In the genomic region with DNA sequence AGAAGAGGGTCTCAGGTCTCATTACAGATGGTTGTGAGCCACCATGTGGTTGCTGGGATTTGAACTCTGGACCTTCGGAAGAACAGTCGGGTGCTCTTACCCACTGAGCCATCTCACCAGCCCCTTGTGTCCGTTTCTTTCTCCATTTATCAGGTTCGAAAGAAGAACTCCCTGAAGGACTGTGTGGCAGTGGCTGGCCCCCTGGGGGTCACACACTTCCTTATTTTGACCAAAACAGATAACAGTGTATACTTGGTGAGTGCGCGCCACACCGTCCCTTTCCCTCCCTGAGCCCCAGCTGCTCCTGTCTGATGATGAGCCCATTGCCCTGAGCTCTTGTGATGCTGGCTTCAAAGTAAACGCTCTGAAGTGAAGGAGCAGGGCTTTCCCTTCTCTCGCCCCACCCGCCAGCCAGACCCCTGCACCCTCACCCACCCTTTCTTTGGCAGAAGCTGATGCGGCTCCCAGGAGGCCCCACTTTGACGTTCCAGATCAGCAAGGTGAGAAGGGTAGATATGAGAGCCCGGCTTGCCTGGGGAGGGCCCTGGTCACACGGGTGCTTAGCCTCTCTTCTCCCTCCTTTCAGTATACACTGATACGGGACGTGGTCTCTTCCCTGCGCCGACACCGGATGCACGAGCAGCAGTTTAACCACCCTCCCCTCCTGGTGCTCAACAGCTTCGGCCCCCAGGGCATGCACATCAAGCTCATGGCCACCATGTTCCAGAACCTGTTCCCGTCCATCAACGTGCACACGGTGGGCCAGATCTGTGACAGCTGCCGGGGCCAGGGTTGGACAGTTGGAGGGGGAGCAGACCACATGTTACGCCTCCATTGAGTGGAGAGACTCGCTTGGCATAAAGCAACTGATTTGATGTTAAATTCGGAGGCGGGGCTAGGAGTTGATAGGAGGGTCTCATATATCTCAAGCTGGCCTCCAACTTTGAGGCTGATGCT, we compare ENCODE assay signal across 9 mouse cellular contexts. TPM values are rescaled to one million over a fixed set of nuclear protein-coding genes. Genes with fewer than 3 reads are reported as not detected.
A peak's percentile ranks its signal among the peaks of the same experiment; 100 is the strongest.
DNase-seq lines count a peak whose midpoint lies in the region; ATAC-seq lines count a peak whose summit lies in the region.
"Had no signal": no experiment of that assay in that cellular context is flagged by ENCODE, and none has a peak within 500 bp of the region (broad histone marks: within the 10 kb centered on the region; RNA-seq: fewer than 3 reads in every experiment).

No protein-coding gene starts in this region.

- H3K4me3 ChIP-seq in neural tube, embryonic 11.5 days (ENCODE audit: low read depth, low read length): peak overlapping the region; percentile 80
- peak overlapping the region; percentile 84 for H3K4me3 ChIP-seq in forebrain, embryonic 12.5 days (replicated peaks)
- H3K4me3 ChIP-seq in liver, embryonic 11.5 days (ENCODE audit: low read depth, low read length): peak overlapping the region; percentile 67
- peak overlapping the region; percentile 87 for H3K4me3 ChIP-seq in stomach, embryonic 16.5 days (replicated peaks; ENCODE audit: low read length)

- 85% methylated on average over 29 of the region's 29 CpGs for WGBS in neural tube, embryonic 11.5 days
- WGBS in forebrain, embryonic 12.5 days: 85% methylated on average over 29 of the region's 29 CpGs
- WGBS in liver, embryonic 11.5 days: 53% methylated on average over 29 of the region's 29 CpGs
- 75% methylated on average over 29 of the region's 29 CpGs for WGBS in stomach, embryonic 16.5 days

- peaks cover 4% of the 10 kb centered on the region; the same call in 1 of the 2 replicates for H3K4me1 ChIP-seq in neural tube, embryonic 11.5 days (ENCODE audit: control insufficient read depth, insufficient read depth, low read length)
- H3K4me1 ChIP-seq in forebrain, embryonic 12.5 days: peaks cover 10% of the 10 kb centered on the region
- peaks cover 16% of the 10 kb centered on the region for H3K4me1 ChIP-seq in liver, embryonic 11.5 days (replicated peaks; ENCODE audit: control insufficient read depth, insufficient read depth, low read length)
- H3K4me1 ChIP-seq in stomach, embryonic 16.5 days (ENCODE audit: control insufficient read depth, insufficient read depth, low read length): peaks cover 6% of the 10 kb centered on the region; the same call in 1 of the 2 replicates

- no peak for DNase-seq in neural tube, embryonic 11.5 days (ENCODE audit: low spot score)
- no peak for DNase-seq in neural tube, embryonic 10.5 days (ENCODE audit: extremely low spot score, low spot score)
- DNase-seq in liver, embryonic 11.5 days (ENCODE audit: low spot score): no peak
- DNase-seq in cerebellum, postnatal 14 days: no peak
- DNase-seq in left cerebral cortex, postnatal 4 days: no peak
- no peak for DNase-seq in T-cell, adult 2 months (ENCODE audit: low spot score)
- DNase-seq: thymus, postnatal 14 days had no signal

- intact Hi-C loops in left cerebral cortex, postnatal 4 days (cut with DNase I): no loop called here

- no peak overlapping the region for H3K9ac ChIP-seq in neural tube, embryonic 11.5 days (ENCODE audit: low read length)
- peak overlapping the region; percentile 4; the same call in 1 of the 2 replicates for H3K9ac ChIP-seq in forebrain, embryonic 12.5 days
- H3K9ac ChIP-seq in liver, embryonic 11.5 days (ENCODE audit: low read depth, low read length): peak overlapping the region; percentile 93
- peak overlapping the region; percentile 52; the same call in 1 of the 2 replicates for H3K9ac ChIP-seq in stomach, embryonic 16.5 days (ENCODE audit: low read length)

- H3K4me2 ChIP-seq in neural tube, embryonic 11.5 days (ENCODE audit: low read depth): peak overlapping the region; percentile 68
- peak overlapping the region; percentile 91 for H3K4me2 ChIP-seq in forebrain, embryonic 12.5 days
- H3K4me2 ChIP-seq in liver, embryonic 11.5 days: peak overlapping the region; percentile 76
- H3K4me2 ChIP-seq in stomach, embryonic 16.5 days (ENCODE audit: low read depth, low read length): peak overlapping the region; percentile 83

- peaks cover 39% of the 10 kb centered on the region for H3K36me3 ChIP-seq in neural tube, embryonic 11.5 days (ENCODE audit: control insufficient read depth, insufficient read depth, low read length)
- peaks cover 52% of the 10 kb centered on the region for H3K36me3 ChIP-seq in forebrain, embryonic 12.5 days (replicated peaks)
- peaks cover 50% of the 10 kb centered on the region for H3K36me3 ChIP-seq in liver, embryonic 11.5 days (ENCODE audit: control insufficient read depth, insufficient read depth, low read length)
- peaks cover 41% of the 10 kb centered on the region for H3K36me3 ChIP-seq in stomach, embryonic 16.5 days (ENCODE audit: control insufficient read depth, insufficient read depth, low read length)

- ATAC-seq in neural tube, embryonic 11.5 days (ENCODE audit: insufficient read depth, low FRiP score, low TSS enrichment): no peak
- no peak for ATAC-seq in forebrain, embryonic 12.5 days (ENCODE audit: low FRiP score)
- peak; percentile 76 for ATAC-seq in liver, embryonic 11.5 days (replicated peaks; ENCODE audit: low FRiP score)
- no peak for ATAC-seq in stomach, embryonic 16.5 days (ENCODE audit: insufficient read depth, low FRiP score)

- no peak overlapping the region for H3K27ac ChIP-seq in neural tube, embryonic 11.5 days (ENCODE audit: low read depth, low read length)
- H3K27ac ChIP-seq in forebrain, embryonic 12.5 days: no peak overlapping the region
- peak overlapping the region; percentile 95 for H3K27ac ChIP-seq in liver, embryonic 11.5 days (ENCODE audit: low read depth, low read length)
- H3K27ac ChIP-seq in stomach, embryonic 16.5 days (ENCODE audit: low read length): no peak overlapping the region

- no peaks in the 10 kb centered on the region for H3K9me3 ChIP-seq in neural tube, embryonic 11.5 days (ENCODE audit: control insufficient read depth, low read length)
- peaks cover 2% of the 10 kb centered on the region; the same call in 1 of the 2 replicates for H3K9me3 ChIP-seq in forebrain, embryonic 12.5 days
- H3K9me3 ChIP-seq in liver, embryonic 11.5 days (ENCODE audit: control insufficient read depth, low read length): no peaks in the 10 kb centered on the region
- no peaks in the 10 kb centered on the region for H3K9me3 ChIP-seq in stomach, embryonic 16.5 days (replicated peaks; ENCODE audit: control insufficient read depth, low read length)

- H3K27me3 ChIP-seq in neural tube, embryonic 11.5 days (ENCODE audit: control insufficient read depth, insufficient read depth, low read length): no peaks in the 10 kb centered on the region
- no peaks in the 10 kb centered on the region for H3K27me3 ChIP-seq in forebrain, embryonic 12.5 days
- H3K27me3 ChIP-seq in liver, embryonic 11.5 days (replicated peaks; ENCODE audit: control insufficient read depth, insufficient read depth, low read length): no peaks in the 10 kb centered on the region
- no peaks in the 10 kb centered on the region for H3K27me3 ChIP-seq in stomach, embryonic 16.5 days (ENCODE audit: control insufficient read depth, insufficient read depth, low read length)

RNA-seq across cellular contexts. Expression of a gene that starts 1.5 kb away (rescaled TPM):
- polyA plus RNA-seq in neural tube, embryonic 11.5 days (2014; fragmentation: Nextera tagmentation; extraction: Ambion mirVana): 60.8 and 64.0 TPM in 2 replicates
- 63.2 and 66.9 TPM in 2 replicates for polyA plus RNA-seq in forebrain, embryonic 12.5 days (2016; fragmentation: Nextera tagmentation; extraction: Ambion mirVana)
- 170 and 178 TPM in 2 replicates for polyA plus RNA-seq in liver, embryonic 11.5 days (2014; fragmentation: Nextera tagmentation; extraction: Ambion mirVana)
- 74.6 and 77.5 TPM in 2 replicates for polyA plus RNA-seq in stomach, embryonic 16.5 days (2015; fragmentation: Nextera tagmentation; extraction: Ambion mirVana)
- total RNA-seq in left cerebral cortex, postnatal 4 days (2021): 10 to 100 TPM; 37.9 to 43.0 TPM

RNA-seq across cellular contexts. Expression of a gene that starts 9.0 kb away (rescaled TPM):
- 352 and 373 TPM in 2 replicates for polyA plus RNA-seq in neural tube, embryonic 11.5 days (2014; fragmentation: Nextera tagmentation; extraction: Ambion mirVana)
- 313 and 319 TPM in 2 replicates for polyA plus RNA-seq in forebrain, embryonic 12.5 days (2016; fragmentation: Nextera tagmentation; extraction: Ambion mirVana)
- polyA plus RNA-seq in liver, embryonic 11.5 days (2014; fragmentation: Nextera tagmentation; extraction: Ambion mirVana): 440 and 448 TPM in 2 replicates
- polyA plus RNA-seq in stomach, embryonic 16.5 days (2015; fragmentation: Nextera tagmentation; extraction: Ambion mirVana): 272 and 293 TPM in 2 replicates
- total RNA-seq in left cerebral cortex, postnatal 4 days (2021): 100 to 1,000 TPM; 144 to 147 TPM

RNA-seq across cellular contexts. Expression of a gene that starts 9.9 kb away (rescaled TPM):
- 4.0 and 5.7 TPM in 2 replicates for polyA plus RNA-seq in neural tube, embryonic 11.5 days (2014; fragmentation: Nextera tagmentation; extraction: Ambion mirVana)
- polyA plus RNA-seq in forebrain, embryonic 12.5 days (2016; fragmentation: Nextera tagmentation; extraction: Ambion mirVana): 6.0 and 6.2 TPM in 2 replicates
- polyA plus RNA-seq in liver, embryonic 11.5 days (2014; fragmentation: Nextera tagmentation; extraction: Ambion mirVana): 9.4 TPM in 2 replicates
- polyA plus RNA-seq in stomach, embryonic 16.5 days (2015; fragmentation: Nextera tagmentation; extraction: Ambion mirVana): 8.2 and 9.1 TPM in 2 replicates
- total RNA-seq in left cerebral cortex, postnatal 4 days (2021): 10 to 100 TPM in 1 of 2 experiments, 1 to 10 TPM in 1; 9.9 to 10.9 TPM

RNA-seq across cellular contexts. Expression of a gene that starts 21.0 kb away (rescaled TPM):
- polyA plus RNA-seq in neural tube, embryonic 11.5 days (2014; fragmentation: Nextera tagmentation; extraction: Ambion mirVana): 0.65 and 0.94 TPM in 2 replicates
- 1.4 and 1.5 TPM in 2 replicates for polyA plus RNA-seq in forebrain, embryonic 12.5 days (2016; fragmentation: Nextera tagmentation; extraction: Ambion mirVana)
- polyA plus RNA-seq in liver, embryonic 11.5 days (2014; fragmentation: Nextera tagmentation; extraction: Ambion mirVana): 7.1 and 8.8 TPM in 2 replicates
- polyA plus RNA-seq in stomach, embryonic 16.5 days (2015; fragmentation: Nextera tagmentation; extraction: Ambion mirVana): 14.2 and 16.8 TPM in 2 replicates
- 10 to 100 TPM; 33.3 to 42.2 TPM for total RNA-seq in left cerebral cortex, postnatal 4 days (2021)
